Mouse (Mus musculus) heart, adult 2 months (tissue): ENCODE measurements at regions not wholly inside any gene's neighbourhood (a gene's known extent, or its start where the extent isn't known, plus 50 kb on each side); places are given as distances from the start of the nearest gene placed in this dataset.

Experiments used
- DNase-seq, 2 experiments: peaks; one replicate each; pipeline ENCODE4 v3.0.0; 2021
- H3K27ac ChIP-seq: fragments of 200-600 bp; 2 replicates; pipeline ENCODE4 v1.8.1; 2022
- H3K27me3 ChIP-seq: fragments of 200-500 bp; 2 replicates; pipeline ENCODE4 v1.6.1; 2012; ENCODE audit warnings: mild to moderate bottlenecking, low read length, inconsistent platforms, mixed read lengths; ENCODE audit not compliant: control insufficient read depth, insufficient read depth
- H3K36me3 ChIP-seq: fragments of 200-500 bp; 2 replicates; pipeline ENCODE4 v1.6.1; 2012; ENCODE audit warnings: low read length, inconsistent platforms; ENCODE audit not compliant: control insufficient read depth, insufficient read depth
- H3K4me1 ChIP-seq: fragments of 200-500 bp; 2 replicates; pipeline ENCODE4 v1.6.1; 2011; ENCODE audit warnings: low read length; ENCODE audit not compliant: control insufficient read depth, insufficient read depth
- H3K4me3 ChIP-seq: fragments of 200-600 bp; 2 replicates; pipeline ENCODE4 v1.8.1; 2022
- H3K79me2 ChIP-seq: fragments of 200-500 bp; replicated peaks from 2 replicates; pipeline ENCODE4 v1.6.1; 2012; ENCODE audit warnings: mild to moderate bottlenecking, inconsistent platforms, low read length, moderate library complexity, mixed read lengths; ENCODE audit not compliant: control insufficient read depth, insufficient read depth
- H3K9ac ChIP-seq: fragments of 200-500 bp; 2 replicates; pipeline ENCODE4 v1.6.1; 2012; ENCODE audit warnings: low read depth, mild to moderate bottlenecking, control low read depth, inconsistent platforms, low read length, mixed read lengths
- CTCF ChIP-seq: fragments of 200-600 bp; IDR thresholded peaks from 2 replicates; pipeline ENCODE4 v1.8.1; 2022; ENCODE audit warnings: antibody characterized with exemption, mild to moderate bottlenecking, moderate library complexity
- EP300 ChIP-seq: fragments of 200-500 bp; IDR thresholded peaks from 2 replicates; pipeline ENCODE4 v1.6.1; 2011; ENCODE audit warnings: low read depth, low read length, control low read depth; ENCODE audit not compliant: insufficient read depth
- POLR2A ChIP-seq: fragments of 200-500 bp; IDR thresholded peaks from 2 replicates; pipeline ENCODE4 v1.6.1; 2011; ENCODE audit warnings: mild to moderate bottlenecking, low read depth, low read length, control low read depth; ENCODE audit not compliant: insufficient read depth
- WGBS: fragments of 180-500 bp; shearing (Covaris S2); methylation state at CpG from one replicate; pipeline ENCODE4 v1.1.7; 2018; 5-methylcytosine and 5-hydroxymethylcytosine counted together
- intact Hi-C: fragments of 180-260 bp; cut with DNase I; formaldehyde crosslinking; loops from one replicate; pipeline ENCODE4 v1.15.1; 2025

- Histone ChIP-seq H3K36me3 (no peaks in the 10 kb centered on the region), H3K4me3 (no peak overlapping the region), H3K27me3 (no peaks in the 10 kb centered on the region), H3K27ac (no peak overlapping the region), H3K4me1 (no peaks in the 10 kb centered on the region), H3K79me2 (no peaks in the 10 kb centered on the region), H3K9ac (no peak overlapping the region)
- no peak for DNase-seq
- intact Hi-C loops: no loop called here
- TF ChIP-seq CTCF: no peak
- TF ChIP-seq EP300: no peak
- 53% methylated on average over 4 of the region's 4 CpGs for WGBS
These were observed 340.4 kb upstream of the Fam98a start for GRCm38 (mm10) chr17:75892156-75892555.

DNA sequence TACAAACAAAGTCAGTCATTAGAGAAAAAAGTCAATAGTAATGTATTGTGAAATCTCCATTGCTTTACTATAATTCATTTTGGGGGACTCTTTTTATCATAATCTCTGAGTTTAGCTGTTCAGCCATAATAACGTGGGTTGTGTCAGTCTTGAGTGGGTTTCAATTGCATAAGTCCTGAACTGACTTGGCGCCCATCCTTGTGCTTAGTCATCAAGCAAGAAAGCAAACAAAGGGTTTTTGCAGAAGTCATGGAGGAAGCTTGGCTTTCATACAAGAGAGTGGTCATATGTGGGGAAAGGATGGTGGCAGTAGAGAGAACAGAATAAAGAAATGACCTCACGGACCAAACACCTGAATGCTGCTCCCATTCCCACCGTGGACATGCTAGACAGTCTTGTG, 339.8 kb upstream of the Fam98a start:
- H3K27ac ChIP-seq: no peak overlapping the region
- WGBS: 63% methylated on average over 4 of the region's 4 CpGs
- no peaks in the 10 kb centered on the region for H3K27me3 ChIP-seq
- H3K36me3 ChIP-seq: no peaks in the 10 kb centered on the region
- no peaks in the 10 kb centered on the region for H3K79me2 ChIP-seq
- no peak overlapping the region for H3K9ac ChIP-seq
- DNase-seq: no peak
- H3K4me1 ChIP-seq: no peaks in the 10 kb centered on the region
- intact Hi-C loops: no loop called here
- TF ChIP-seq CTCF: no peak
- no peak for TF ChIP-seq EP300
- TF ChIP-seq POLR2A: no peak
- no peak overlapping the region for H3K4me3 ChIP-seq

GRCm38 (mm10) chr17:75877848-75878247, 326.1 kb upstream of the Fam98a start:
- Histone ChIP-seq H3K27ac (no peak overlapping the region), H3K36me3 (no peaks in the 10 kb centered on the region), H3K9ac (no peak overlapping the region), H3K4me3 (no peak overlapping the region), H3K79me2 (no peaks in the 10 kb centered on the region), H3K4me1 (no peaks in the 10 kb centered on the region), H3K27me3 (no peaks in the 10 kb centered on the region)
- no peak for TF ChIP-seq CTCF
- TF ChIP-seq EP300: no peak
- TF ChIP-seq POLR2A: no peak
- 31% methylated on average over 1 of the region's 1 CpGs for WGBS
- intact Hi-C loops: no loop called here
- DNase-seq: no peak

DNA sequence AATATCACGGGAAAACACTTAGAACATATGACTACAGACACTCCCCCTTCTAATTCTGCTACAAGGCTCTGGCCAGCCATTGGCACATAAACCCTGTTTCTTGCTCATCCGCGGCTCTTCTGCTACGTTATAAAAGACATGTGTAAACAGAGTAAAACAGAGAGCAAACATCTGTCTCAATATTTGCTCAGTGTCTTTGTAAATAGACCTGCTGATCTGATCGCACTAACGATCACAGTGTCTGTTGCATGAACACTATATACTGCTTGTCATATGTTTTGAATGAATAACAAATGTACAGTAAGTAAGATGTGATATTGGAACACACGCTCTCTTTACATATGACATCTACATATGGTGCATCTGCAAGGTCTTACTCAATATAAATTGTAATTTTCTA, 325.1 kb upstream of the Fam98a start:
- 83% methylated on average over 7 of the region's 7 CpGs for WGBS
- Histone ChIP-seq H3K4me1 (no peaks in the 10 kb centered on the region), H3K79me2 (no peaks in the 10 kb centered on the region), H3K27me3 (no peaks in the 10 kb centered on the region), H3K4me3 (no peak overlapping the region), H3K27ac (no peak overlapping the region), H3K36me3 (no peaks in the 10 kb centered on the region), H3K9ac (no peak overlapping the region)
- intact Hi-C loops: no loop called here
- TF ChIP-seq POLR2A: no peak
- no peak for DNase-seq

DNA sequence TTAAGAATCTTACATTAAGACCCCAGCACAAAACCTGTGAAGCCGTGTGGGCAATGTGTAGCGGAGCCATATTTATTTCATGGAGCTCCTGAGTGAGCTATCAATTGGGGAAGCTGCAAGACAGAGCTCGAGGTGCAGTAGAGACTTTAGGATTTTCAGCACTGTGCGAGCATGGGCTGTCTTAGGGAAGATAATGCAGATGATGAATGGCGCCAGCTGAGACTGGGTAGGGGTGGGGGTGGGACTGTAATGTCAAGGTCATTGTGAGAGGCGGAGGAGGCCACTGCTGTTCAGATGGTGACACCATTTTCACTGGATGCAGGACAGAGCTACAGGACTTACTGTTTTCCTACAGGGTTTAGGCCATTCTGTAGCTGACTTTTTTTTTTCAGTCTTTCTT, 322.8 kb upstream of the Fam98a start:
- Histone ChIP-seq H3K27me3 (no peaks in the 10 kb centered on the region), H3K79me2 (no peaks in the 10 kb centered on the region), H3K4me3 (no peak overlapping the region), H3K36me3 (no peaks in the 10 kb centered on the region), H3K4me1 (no peaks in the 10 kb centered on the region), H3K9ac (no peak overlapping the region), H3K27ac (no peak overlapping the region)
- 71% methylated on average over 6 of the region's 6 CpGs for WGBS
- no peak for TF ChIP-seq EP300
- no peak for DNase-seq
- intact Hi-C loops: no loop called here

DNA sequence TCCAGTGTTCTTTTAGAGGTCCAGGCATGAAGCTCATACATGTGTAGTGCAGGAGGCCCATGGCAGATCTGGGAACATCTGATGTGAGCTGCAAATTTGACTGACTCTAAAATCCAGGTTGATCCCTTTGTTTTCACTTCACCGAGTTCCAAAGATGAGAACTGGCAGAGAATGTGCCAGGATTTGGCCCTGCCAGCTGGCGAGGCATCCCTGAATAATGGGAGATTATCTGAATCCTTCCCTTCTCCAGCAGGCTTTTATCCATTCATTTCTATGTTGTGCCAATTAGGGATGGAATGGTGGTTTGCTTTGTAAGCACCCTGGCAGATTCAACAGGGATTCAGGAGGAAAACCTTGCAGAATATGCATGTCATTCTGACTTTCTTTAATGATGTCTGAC, 318.7 kb upstream of the Fam98a start:
- Histone ChIP-seq H3K79me2 (no peaks in the 10 kb centered on the region), H3K36me3 (no peaks in the 10 kb centered on the region), H3K27ac (no peak overlapping the region), H3K27me3 (no peaks in the 10 kb centered on the region), H3K4me3 (no peak overlapping the region), H3K9ac (no peak overlapping the region), H3K4me1 (no peaks in the 10 kb centered on the region)
- intact Hi-C loops: no loop called here
- no peak for TF ChIP-seq CTCF
- TF ChIP-seq EP300: no peak
- TF ChIP-seq POLR2A: no peak
- 50% methylated on average over 2 of the region's 2 CpGs for WGBS
- DNase-seq: no peak

GRCm38 (mm10) chr17:75857015-75857414, 305.3 kb upstream of the Fam98a start:
- Histone ChIP-seq H3K4me1 (no peaks in the 10 kb centered on the region), H3K9ac (no peak overlapping the region), H3K27me3 (no peaks in the 10 kb centered on the region), H3K79me2 (no peaks in the 10 kb centered on the region), H3K36me3 (no peaks in the 10 kb centered on the region), H3K27ac (no peak overlapping the region), H3K4me3 (no peak overlapping the region)
- WGBS: 66% methylated on average over 8 of the region's 8 CpGs
- intact Hi-C loops: no loop called here
- no peak for TF ChIP-seq CTCF
- no peak for TF ChIP-seq EP300
- TF ChIP-seq POLR2A: no peak
- DNase-seq: no peak
